Mouse (Mus musculus) kidney, embryonic 14.5 days (tissue): Measurements from ENCODE around the gene AL731706.1. TPM values are rescaled to one million over a fixed set of nuclear protein-coding genes. Genes with fewer than 3 reads are reported as not detected.

Experiments used
- ATAC-seq: fragments of 200-750 bp; cut with Nextera tagmentation; 2 replicates; pipeline ENCODE4 v1.8.0; 2017; ENCODE audit warnings: moderate number of reproducible peaks, mild to moderate bottlenecking, moderate TSS enrichment, moderate library complexity; ENCODE audit not compliant: low FRiP score, low TSS enrichment
- H3K27ac ChIP-seq: fragments of 300-500 bp; sonication (generic); 2 replicates; pipeline ENCODE4 v1.5.1; 2014; ENCODE audit warnings: low read depth, mild to moderate bottlenecking, low read length, moderate library complexity, mixed read lengths
- H3K27me3 ChIP-seq: fragments of 300-500 bp; sonication (generic); 2 replicates; pipeline ENCODE4 v1.6.1; 2014; ENCODE audit warnings: mild to moderate bottlenecking, low read length; ENCODE audit not compliant: control insufficient read depth, insufficient read depth
- H3K36me3 ChIP-seq: fragments of 300-500 bp; sonication (generic); 2 replicates; pipeline ENCODE4 v1.6.1; 2014; ENCODE audit warnings: low read length, mixed read lengths; ENCODE audit not compliant: control insufficient read depth, insufficient read depth
- H3K4me1 ChIP-seq: fragments of 300-500 bp; sonication (generic); 2 replicates; pipeline ENCODE4 v1.6.1; 2014; ENCODE audit warnings: low read length, mixed read lengths; ENCODE audit not compliant: control insufficient read depth, insufficient read depth
- H3K4me2 ChIP-seq: fragments of 300-500 bp; sonication (generic); replicated peaks from 2 replicates; pipeline ENCODE4 v1.6.1; 2014; ENCODE audit warnings: low read depth, mild to moderate bottlenecking, low read length
- H3K4me3 ChIP-seq: fragments of 300-500 bp; sonication (generic); 2 replicates; pipeline ENCODE4 v1.5.1; 2014; ENCODE audit warnings: mild to moderate bottlenecking, low read length
- H3K9ac ChIP-seq: fragments of 300-500 bp; sonication (generic); 2 replicates; pipeline ENCODE4 v1.6.1; 2014; ENCODE audit warnings: low read depth, mild to moderate bottlenecking, low read length, moderate library complexity
- H3K9me3 ChIP-seq: fragments of 300-500 bp; sonication (generic); 2 replicates; pipeline ENCODE4 v1.6.1; 2016; ENCODE audit warnings: low read length; ENCODE audit not compliant: control insufficient read depth
- WGBS: fragments of 180-500 bp; shearing (Covaris S2); extraction: QIAGEN DNeasy Blood & Tissue Kit; methylation state at CpG from one replicate; pipeline ENCODE4 v1.1.7; 2014; 5-methylcytosine and 5-hydroxymethylcytosine counted together
- polyA plus RNA-seq: library from polyadenylated mRNA; unstranded; fragments of >200 nt; fragmentation: Nextera tagmentation; extraction: Ambion mirVana; gene quantifications from 2 replicates; pipeline ENCODE4 v1.2.1, GENCODE M21; 2014

AL731706.1 gene
- 32.0 and 43.5 TPM in 2 replicates for polyA plus RNA-seq

DNA sequence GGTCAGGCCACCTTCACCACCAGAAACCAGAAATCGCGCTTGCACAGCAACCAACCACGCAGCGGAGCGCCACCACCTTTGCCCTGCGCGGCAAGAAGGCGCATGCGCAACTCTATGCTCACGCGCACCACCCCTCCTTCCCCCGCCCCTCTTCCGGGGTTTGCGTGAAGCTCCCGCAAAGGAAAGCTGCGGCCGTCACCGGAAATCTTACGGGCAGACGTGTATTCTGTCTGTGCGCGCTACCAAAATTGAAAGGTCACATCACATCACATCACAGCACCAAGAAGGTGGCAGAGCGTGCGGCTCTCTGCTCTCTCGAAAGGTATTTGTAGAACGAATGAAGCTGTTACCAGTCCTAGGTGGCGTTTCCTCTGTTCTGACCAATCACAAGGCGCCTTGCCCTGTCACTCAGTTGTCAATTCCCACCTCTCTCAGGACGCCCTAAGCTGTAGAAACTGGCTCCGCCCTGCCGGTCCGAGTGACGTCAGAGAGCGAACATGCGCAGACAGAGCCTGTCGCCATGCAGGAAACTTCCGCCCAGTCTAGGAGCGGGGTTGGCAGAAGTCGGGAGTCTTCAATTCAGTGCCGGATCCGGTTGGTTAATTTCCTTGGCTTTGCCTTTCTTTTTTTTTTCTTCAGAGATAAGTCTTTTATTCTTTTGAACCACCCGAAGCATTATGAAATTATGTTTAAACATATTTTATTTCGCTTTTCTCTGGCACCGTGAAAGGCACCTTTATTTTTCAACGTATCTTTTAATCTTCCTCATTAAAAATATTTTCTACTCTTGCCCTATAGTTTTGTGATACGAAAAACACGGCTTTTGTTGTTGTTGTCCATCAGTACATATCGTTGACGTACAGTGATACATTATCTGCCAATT, at the start of gene AL731706.1, which contains the start of the genes Slx4ip and Mkks:
Gene AL731706.1, minus strand, starts transcription at position 322 of the 883 bp plus-strand sequence.
Gene Slx4ip, plus strand, starts transcription at position 151 of the 883 bp plus-strand sequence.
Gene Mkks, minus strand, starts transcription at position 322 of the 883 bp plus-strand sequence.
- ATAC-seq, result peak; percentile 98
- Histone ChIP-seq H3K9ac (peak within 1 kb of the TSS; percentile 64), H3K27me3 (no peaks in the 10 kb centered on the region), H3K9me3 (no peaks in the 10 kb centered on the region), H3K4me1 (no peaks in the 10 kb centered on the region; the same call in 1 of the 2 replicates), H3K36me3 (no peaks in the 10 kb centered on the region), H3K4me3 (peak within 1 kb of the TSS; percentile 66), H3K27ac (peak within 1 kb of the TSS; percentile 83), H3K4me2 (peak within 1 kb of the TSS; percentile 56)
- WGBS, result under 1% methylated on average over 49 of the region's 49 CpGs

- H3K36me3 ChIP-seq, result no peaks in the 10 kb centered on the region
- 82% methylated on average over 1 of the region's 1 CpGs for WGBS
- no peak for ATAC-seq
- no peak overlapping the region for H3K4me3 ChIP-seq
- no peaks in the 10 kb centered on the region for H3K27me3 ChIP-seq
- no peak overlapping the region for H3K9ac ChIP-seq
- no peaks in the 10 kb centered on the region for H3K4me1 ChIP-seq
- H3K27ac ChIP-seq, result no peak overlapping the region
- no peaks in the 10 kb centered on the region for H3K9me3 ChIP-seq
- no peak overlapping the region for H3K4me2 ChIP-seq
These were observed 47.1 kb upstream of the AL731706.1 start for GRCm38 (mm10) chr2:136938249-136938648.

DNA sequence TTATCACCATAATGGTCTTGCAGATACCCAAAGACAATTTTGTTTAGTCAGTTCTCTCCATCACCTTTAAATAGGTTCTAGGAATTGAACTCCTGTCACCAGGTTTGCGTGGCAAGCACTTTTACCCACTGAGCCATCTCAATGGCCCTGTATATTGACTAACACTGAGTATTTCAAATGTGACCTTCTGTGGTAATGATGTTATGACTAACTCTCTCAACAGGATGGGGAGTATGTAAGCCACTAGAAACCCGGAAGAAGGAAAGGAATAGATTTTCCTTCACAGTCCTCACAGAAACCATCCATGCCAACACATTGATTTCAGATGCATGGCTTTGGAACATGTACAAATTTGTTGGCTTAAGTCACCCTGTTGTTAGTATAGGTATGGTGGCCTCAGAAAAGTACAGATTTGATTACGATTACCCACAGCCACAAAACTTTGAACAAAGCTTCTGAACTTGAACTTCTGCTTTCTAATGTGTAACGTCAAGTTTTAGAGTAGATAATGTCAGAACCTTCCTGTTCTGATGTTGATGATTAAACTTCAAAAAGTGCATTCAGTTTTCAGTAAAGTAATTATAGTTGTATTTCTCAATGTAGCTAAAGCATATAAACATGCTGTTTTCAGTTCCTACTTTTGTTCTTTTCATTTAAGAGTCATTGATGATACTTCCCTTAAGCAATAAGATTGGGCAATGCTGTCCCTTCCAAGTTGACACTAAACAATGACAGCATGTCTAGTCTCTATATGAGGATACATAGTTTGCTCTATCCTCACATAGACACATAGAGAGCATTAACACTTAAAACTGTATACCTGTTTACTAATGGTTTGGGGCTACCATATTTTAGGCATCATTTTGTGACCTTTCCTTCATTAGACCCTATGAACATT, 45.5 kb upstream of the AL731706.1 start:
- Histone ChIP-seq H3K36me3 (no peaks in the 10 kb centered on the region), H3K4me1 (no peaks in the 10 kb centered on the region), H3K4me2 (no peak overlapping the region), H3K4me3 (no peak overlapping the region), H3K27me3 (no peaks in the 10 kb centered on the region), H3K9me3 (no peaks in the 10 kb centered on the region), H3K9ac (no peak overlapping the region), H3K27ac (no peak overlapping the region)
- no peak for ATAC-seq
- 92% methylated on average over 4 of the region's 4 CpGs for WGBS

GRCm38 (mm10) chr2:136921003-136921408, 29.8 kb upstream of the AL731706.1 start:
- no peak overlapping the region for H3K27ac ChIP-seq
- WGBS, result 66% methylated on average over 4 of the region's 4 CpGs
- H3K36me3 ChIP-seq, result no peaks in the 10 kb centered on the region
- H3K9me3 ChIP-seq, result no peaks in the 10 kb centered on the region
- no peaks in the 10 kb centered on the region for H3K27me3 ChIP-seq
- H3K9ac ChIP-seq, result no peak overlapping the region
- ATAC-seq, result no peak
- H3K4me2 ChIP-seq, result no peak overlapping the region
- no peak overlapping the region for H3K4me3 ChIP-seq
- H3K4me1 ChIP-seq, result 0 out of 2 replicates have a peak, but pooled peaks cover 9% of the 10 kb centered on the region

GRCm38 (mm10) chr2:136920257-136920993, 29.2 kb upstream of the AL731706.1 start:
- no peaks in the 10 kb centered on the region for H3K9me3 ChIP-seq
- no peak overlapping the region for H3K27ac ChIP-seq
- H3K4me3 ChIP-seq, result no peak overlapping the region
- H3K9ac ChIP-seq, result no peak overlapping the region
- H3K36me3 ChIP-seq, result no peaks in the 10 kb centered on the region
- no peak overlapping the region for H3K4me2 ChIP-seq
- 66% methylated on average over 3 of the region's 3 CpGs for WGBS
- no peak for ATAC-seq
- H3K4me1 ChIP-seq, result 0 out of 2 replicates have a peak, but pooled peaks cover 9% of the 10 kb centered on the region
- H3K27me3 ChIP-seq, result no peaks in the 10 kb centered on the region

DNA sequence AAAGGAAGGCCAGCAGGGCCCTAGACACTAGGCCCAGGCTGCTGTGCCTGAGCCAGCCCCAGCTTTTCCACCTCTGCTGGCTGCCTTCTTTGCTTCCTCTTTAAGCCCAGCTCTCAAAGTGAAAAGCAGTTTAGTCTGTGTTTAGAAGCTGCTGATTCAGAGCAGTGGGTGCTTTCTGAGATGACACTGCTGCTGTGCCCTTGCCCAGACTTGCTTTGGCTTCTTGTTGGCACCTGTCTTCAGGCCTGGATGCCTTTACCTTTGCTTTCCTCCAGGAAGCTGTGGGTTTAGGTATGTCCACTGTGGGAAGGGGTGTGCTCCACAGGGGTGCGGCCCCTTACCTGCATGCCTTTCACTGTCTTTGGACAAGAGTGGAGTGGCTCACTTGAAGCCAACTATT, 28.2 kb upstream of the AL731706.1 start:
- Histone ChIP-seq H3K4me1 (0 out of 2 replicates have a peak, but pooled peaks cover 9% of the 10 kb centered on the region), H3K9me3 (no peaks in the 10 kb centered on the region), H3K4me3 (no peak overlapping the region), H3K36me3 (no peaks in the 10 kb centered on the region), H3K4me2 (no peak overlapping the region), H3K27me3 (no peaks in the 10 kb centered on the region), H3K27ac (no peak overlapping the region), H3K9ac (no peak overlapping the region)
- WGBS, result 87% methylated on average over 1 of the region's 1 CpGs
- ATAC-seq, result no peak

GRCm38 (mm10) chr2:136914334-136914902, 23.2 kb upstream of the AL731706.1 start:
- Histone ChIP-seq H3K27me3 (no peaks in the 10 kb centered on the region), H3K9ac (no peak overlapping the region), H3K27ac (no peak overlapping the region), H3K36me3 (no peaks in the 10 kb centered on the region), H3K4me1 (no peaks in the 10 kb centered on the region), H3K4me2 (no peak overlapping the region), H3K9me3 (no peaks in the 10 kb centered on the region), H3K4me3 (no peak overlapping the region)
- peak; percentile 71 for ATAC-seq
- WGBS, result 54% methylated on average over 3 of the region's 3 CpGs

DNA sequence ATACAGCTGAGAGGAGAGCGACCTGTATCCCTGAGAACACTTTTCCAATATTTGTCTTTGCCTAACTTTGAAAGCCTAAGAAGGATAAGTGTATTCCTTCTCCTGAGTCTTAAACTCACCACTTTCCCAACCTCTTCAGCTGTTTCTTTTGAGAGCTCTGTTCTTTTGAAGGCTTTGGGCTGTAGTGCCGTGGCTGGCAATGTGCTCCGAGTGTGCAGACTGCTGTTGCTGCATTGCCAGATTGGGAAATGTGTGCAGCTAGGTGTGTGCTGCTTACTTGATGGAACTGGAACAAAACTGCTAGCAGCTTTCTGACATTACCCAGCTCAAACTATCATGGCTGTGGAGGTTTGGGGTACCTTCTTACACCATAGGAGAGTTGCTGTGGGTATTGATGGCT, 21.8 kb upstream of the AL731706.1 start:
- H3K36me3 ChIP-seq, result no peaks in the 10 kb centered on the region
- 94% methylated on average over 3 of the region's 3 CpGs for WGBS
- no peaks in the 10 kb centered on the region for H3K9me3 ChIP-seq
- no peak overlapping the region for H3K27ac ChIP-seq
- H3K4me3 ChIP-seq, result no peak overlapping the region
- H3K27me3 ChIP-seq, result no peaks in the 10 kb centered on the region
- H3K4me1 ChIP-seq, result no peaks in the 10 kb centered on the region
- H3K4me2 ChIP-seq, result no peak overlapping the region
- no peak for ATAC-seq
- no peak overlapping the region for H3K9ac ChIP-seq
